Mouse (Mus musculus): Measurements from ENCODE around the gene Cfl1.

Gene Cfl1

GRCm38 (mm10) chr19:5490313-5490897 lies at the start of gene Cfl1:
Gene Cfl1 (plus strand): TSS chr19:5490455.
- DNase-seq (ENCODE audit: low spot score in 2 of 2), result peak; percentile 88 to 93

GRCm38 (mm10) chr19:5444371-5444908 lies 45.8 kb upstream of the Cfl1 start:
- DNase-seq (ENCODE audit: low spot score in 2 of 2), result no peak

GRCm38 (mm10) chr19:5444954-5445353 lies 45.3 kb upstream of the Cfl1 start:
- no peak for DNase-seq (ENCODE audit: low spot score in 2 of 2)

- no peak for DNase-seq (ENCODE audit: low spot score in 2 of 2)
Measured at GRCm38 (mm10) chr19:5445747-5446146, 44.5 kb upstream of the Cfl1 start.

GRCm38 (mm10) chr19:5447515-5448353 lies 42.5 kb upstream of the Cfl1 start, which contains the start of gene Fosl1:
Gene Fosl1 (plus strand): TSS chr19:5447547.
- peak; percentile 51 to 54 for DNase-seq (ENCODE audit: low spot score in 2 of 2)

GRCm38 (mm10) chr19:5448354-5449150 lies 41.7 kb upstream of the Cfl1 start:
- DNase-seq (ENCODE audit: low spot score in 2 of 2), result no peak

- DNase-seq (ENCODE audit: low spot score in 2 of 2), result no peak
Measured at GRCm38 (mm10) chr19:5449673-5450072, 40.6 kb upstream of the Cfl1 start.

- no peak for DNase-seq (ENCODE audit: low spot score in 2 of 2)
Measured at GRCm38 (mm10) chr19:5451766-5452165, 38.5 kb upstream of the Cfl1 start.

- DNase-seq (ENCODE audit: low spot score in 2 of 2), result no peak
Measured at GRCm38 (mm10) chr19:5455037-5455436, 35.2 kb upstream of the Cfl1 start.

- no peak for DNase-seq (ENCODE audit: low spot score in 2 of 2)
Measured at GRCm38 (mm10) chr19:5455568-5455967, 34.7 kb upstream of the Cfl1 start.

GRCm38 (mm10) chr19:5456241-5456921 lies 33.9 kb upstream of the Cfl1 start:
- DNase-seq (ENCODE audit: low spot score in 2 of 2), result no peak

- DNase-seq (ENCODE audit: low spot score in 2 of 2), result peak; percentile 94 to 95
Measured at GRCm38 (mm10) chr19:5456922-5457745, 33.1 kb upstream of the Cfl1 start.

- DNase-seq (ENCODE audit: low spot score in 2 of 2), result no peak
Measured at GRCm38 (mm10) chr19:5457746-5458442, 32.4 kb upstream of the Cfl1 start, which contains the start of gene Ccdc85b. Gene Ccdc85b (minus strand): TSS chr19:5457894.

GRCm38 (mm10) chr19:5459019-5459418 lies 31.2 kb upstream of the Cfl1 start:
- DNase-seq (ENCODE audit: low spot score in 2 of 2), result no peak

- no peak for DNase-seq (ENCODE audit: low spot score in 2 of 2)
Measured at GRCm38 (mm10) chr19:5459896-5460295, 30.4 kb upstream of the Cfl1 start.

- peak; percentile 70 to 74 for DNase-seq (ENCODE audit: low spot score in 2 of 2)
Measured at GRCm38 (mm10) chr19:5460465-5460911, 29.8 kb upstream of the Cfl1 start, which contains the start of gene Fibp. Gene Fibp (plus strand): TSS chr19:5460615.

GRCm38 (mm10) chr19:5461411-5461810 lies 28.8 kb upstream of the Cfl1 start:
- no peak for DNase-seq (ENCODE audit: low spot score in 2 of 2)

GRCm38 (mm10) chr19:5463212-5463611 lies 27.0 kb upstream of the Cfl1 start:
- DNase-seq (ENCODE audit: low spot score in 2 of 2), result no peak

- DNase-seq (ENCODE audit: low spot score in 2 of 2), result no peak
Measured at GRCm38 (mm10) chr19:5463791-5464562, 26.3 kb upstream of the Cfl1 start.
